Comparison of ENCODE assay signal across 13 mouse cellular contexts in genomic region chr4:11887377-11887776, GRCm38 (mm10).
DNase-seq lines count a peak whose midpoint lies in the region; ATAC-seq and TF ChIP-seq lines count a peak whose summit lies in the region.
"Had no signal": no experiment of that assay in that cellular context is flagged by ENCODE, and none has a peak within 500 bp of the region (broad histone marks: within the 10 kb centered on the region; RNA-seq: fewer than 3 reads in every experiment).

No protein-coding gene starts in this region.

- H3K4me2 ChIP-seq in hindbrain, embryonic 13.5 days, result no peak overlapping the region
- H3K4me2 ChIP-seq in midbrain, embryonic 16.5 days (ENCODE audit: low read length), result no peak overlapping the region
- H3K4me2 ChIP-seq: liver, embryonic 15.5 days had no signal

- no peaks in the 10 kb centered on the region for H3K9me3 ChIP-seq in hindbrain, embryonic 13.5 days
- H3K9me3 ChIP-seq in midbrain, embryonic 16.5 days (replicated peaks; ENCODE audit: control insufficient read depth, low read length, poor library complexity, severe bottlenecking), result no peaks in the 10 kb centered on the region
- H3K9me3 ChIP-seq: liver, embryonic 15.5 days had no signal

- H3K36me3 ChIP-seq in hindbrain, embryonic 13.5 days, result no peaks in the 10 kb centered on the region
- no peaks in the 10 kb centered on the region for H3K36me3 ChIP-seq in midbrain, embryonic 16.5 days (ENCODE audit: control insufficient read depth, insufficient read depth, low read length)
- H3K36me3 ChIP-seq: liver, embryonic 15.5 days had no signal

- no peak overlapping the region for H3K27ac ChIP-seq in hindbrain, embryonic 13.5 days
- H3K27ac ChIP-seq in midbrain, embryonic 16.5 days (ENCODE audit: low read length), result no peak overlapping the region
- no peak overlapping the region for H3K27ac ChIP-seq in layer of hippocampus, adult 2 months
- H3K27ac ChIP-seq: liver, embryonic 15.5 days had no signal

- no peak overlapping the region for H3K4me3 ChIP-seq in hindbrain, embryonic 13.5 days
- H3K4me3 ChIP-seq in midbrain, embryonic 16.5 days (ENCODE audit: low read depth, low read length), result no peak overlapping the region
- no peak overlapping the region for H3K4me3 ChIP-seq in layer of hippocampus, adult 2 months
- H3K4me3 ChIP-seq: liver, embryonic 15.5 days had no signal

- no peak overlapping the region for H3K9ac ChIP-seq in hindbrain, embryonic 13.5 days
- no peak overlapping the region for H3K9ac ChIP-seq in midbrain, embryonic 16.5 days (ENCODE audit: low read depth, low read length)
- H3K9ac ChIP-seq: liver, embryonic 15.5 days had no signal

- peak; percentile 68; the same call in 1 of the 2 replicates for ATAC-seq in hindbrain, embryonic 13.5 days (ENCODE audit: low FRiP score)
- ATAC-seq in midbrain, embryonic 16.5 days, result peak; percentile 69; the same call in 1 of the 2 replicates

- WGBS in hindbrain, embryonic 13.5 days, result 6% methylated on average over 1 of the region's 1 CpGs
- 6% methylated on average over 1 of the region's 1 CpGs for WGBS in midbrain, embryonic 16.5 days

- peak; percentile 21 for DNase-seq in R1 (ENCODE audit: low read depth, low spot score)
- DNase-seq in embryo, embryonic 10.5 days (ENCODE audit: low spot score), result peak; percentile 20
- no peak for DNase-seq in cerebellum, postnatal 4 days (ENCODE audit: low spot score in 2 of 2)
- DNase-seq in ovary, postnatal 14 days (ENCODE audit: low spot score), result no peak
- no peak for DNase-seq in layer of hippocampus, adult 2 months (ENCODE audit: low spot score in 2 of 2)
- DNase-seq in layer of hippocampus, postnatal 10 days (ENCODE audit: low spot score in 2 of 2), result no peak
- DNase-seq: cerebellum, adult 8-10 months; gastrocnemius, postnatal 36 days; kidney, postnatal 14 days had no signal

- TF ChIP-seq CTCF in layer of hippocampus, adult 2 months (conservative IDR thresholded peaks at IDR 0.05), result no peak

- no peaks in the 10 kb centered on the region for H3K27me3 ChIP-seq in hindbrain, embryonic 13.5 days
- H3K27me3 ChIP-seq in midbrain, embryonic 16.5 days (ENCODE audit: control insufficient read depth, insufficient read depth, low read depth, low read length), result no peaks in the 10 kb centered on the region
- H3K27me3 ChIP-seq: CH12.LX; liver, embryonic 15.5 days had no signal

- peaks cover 5% of the 10 kb centered on the region for H3K4me1 ChIP-seq in hindbrain, embryonic 13.5 days (replicated peaks)
- no peaks in the 10 kb centered on the region; the same call in 1 of the 2 replicates for H3K4me1 ChIP-seq in midbrain, embryonic 16.5 days (ENCODE audit: control insufficient read depth, insufficient read depth, low read length)
- H3K4me1 ChIP-seq: liver, embryonic 15.5 days had no signal

Comparison
In these comparisons a context has a peak if more than half of its experiments do, and no peak if none do; other contexts are left out.
1. DNase-seq: peak in R1 (single experiment) and embryo, embryonic 10.5 days (single experiment); none in cerebellum, postnatal 4 days (0 of 2), ovary, postnatal 14 days (single experiment), layer of hippocampus, adult 2 months (0 of 2) and layer of hippocampus, postnatal 10 days (0 of 2).